Mouse (Mus musculus) heart, postnatal 36 days (tissue): ENCODE data around the gene Fam114a2. TPM values are rescaled to one million over a fixed set of nuclear protein-coding genes. Genes with fewer than 3 reads are reported as not detected.
A peak's percentile ranks its signal among the peaks of the same experiment; 100 is the strongest.
"Not testable (repeated sequence)": the region's sequence is repeated elsewhere in the genome, so short reads cannot be mapped to it uniquely, and the experiment has no call there.

Experiments used
- DNase-seq, 2 experiments: peaks; one replicate each; pipeline ENCODE4 v3.0.0; 2021 to 2022
- intact Hi-C: fragments of 180-260 bp; cut with DNase I; formaldehyde crosslinking; loops from one replicate; pipeline ENCODE4 v1.15.1; 2025
- total RNA-seq, 2 experiments: library from RNA; stranded (reverse); gene quantifications; 2 replicates each; pipeline ENCODE4 v1.2.3; 2021

The Fam114a2 gene
- 10 to 100 TPM; 44.6 to 45.6 TPM for total RNA-seq

DNA sequence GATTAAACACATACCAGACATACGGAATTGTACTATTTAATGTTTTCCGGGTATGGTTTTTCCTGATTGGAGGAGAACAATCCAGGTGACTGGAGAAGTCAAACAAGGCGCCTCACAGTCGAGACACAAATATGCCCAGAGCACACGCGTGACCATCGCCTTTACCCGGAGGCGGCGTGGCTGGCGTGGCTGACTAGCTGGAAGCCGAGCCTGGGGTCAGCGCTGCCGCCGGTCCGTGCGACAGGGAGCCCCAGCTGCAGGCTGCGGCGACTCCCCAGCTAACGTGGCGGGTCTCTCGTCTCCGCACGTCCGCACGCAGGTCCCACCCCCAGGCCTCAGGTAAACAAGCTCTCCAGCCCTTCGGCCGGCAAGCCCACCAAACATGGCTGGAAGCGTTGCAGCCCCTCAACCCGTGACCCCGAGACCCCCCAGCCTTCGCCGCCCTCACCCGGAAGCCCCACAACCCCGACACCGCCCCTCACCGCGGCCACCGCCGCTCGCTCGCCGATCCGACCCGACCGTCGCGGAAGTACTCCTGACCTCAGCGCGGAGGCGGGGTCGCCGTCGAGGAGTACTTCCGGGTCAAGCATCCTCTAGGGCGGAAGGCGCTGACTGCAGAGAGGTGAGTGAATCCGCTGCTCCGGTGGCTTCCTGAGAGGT lies at the start of gene Fam114a2, which contains the start of gene Mfap3:
Fam114a2 (minus strand) TSS at position 527 of the 660 bp plus-strand sequence.
Mfap3 (plus strand) TSS at position 574 of the 660 bp plus-strand sequence.
- intact Hi-C loops = no loop called here
- peak; percentile 93 to 95 for DNase-seq

DNA sequence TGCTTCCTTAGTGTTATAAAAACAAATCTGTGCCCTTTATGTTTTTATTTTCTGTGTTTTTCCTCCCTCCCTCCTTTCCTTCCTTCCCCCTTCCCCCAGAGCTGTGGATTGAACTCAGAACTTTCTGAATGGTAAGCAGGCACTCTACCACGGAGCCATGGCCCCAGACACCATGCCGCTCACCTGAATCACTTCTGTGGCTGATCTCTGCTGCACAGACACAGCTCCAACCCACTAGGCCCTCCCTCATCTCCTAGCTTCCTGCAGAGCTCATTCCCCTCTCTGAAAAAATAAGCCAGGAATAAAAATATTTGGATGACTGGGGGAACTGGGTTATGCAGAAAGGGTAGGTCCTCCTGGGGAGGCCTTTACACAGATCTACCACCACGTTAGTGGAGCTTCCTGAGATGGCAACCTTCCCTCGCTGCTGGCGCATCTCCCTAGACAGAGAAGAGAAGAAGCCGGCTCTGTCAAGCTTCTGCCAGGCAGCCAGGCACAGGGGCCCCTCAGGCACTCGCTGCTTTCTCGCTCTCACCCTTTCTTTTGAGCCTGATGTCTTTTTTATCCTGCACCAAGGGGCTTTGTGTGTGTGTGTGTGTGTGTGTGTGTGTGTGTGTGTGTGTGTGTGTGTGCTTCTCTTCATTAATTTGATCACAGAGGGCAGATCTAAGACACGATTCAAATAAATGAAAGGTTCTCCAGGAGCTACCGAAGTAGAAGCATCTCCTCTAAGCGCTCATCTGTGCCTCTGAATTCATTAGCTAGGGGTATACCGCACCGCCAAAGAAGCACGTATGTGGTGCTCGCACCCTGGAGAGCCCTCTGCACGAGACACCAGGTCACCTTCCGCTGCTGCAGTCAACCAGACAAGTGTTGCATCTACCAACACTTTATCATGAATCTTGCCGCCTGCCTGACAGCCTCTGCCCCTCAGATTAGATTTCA lies 47.9 kb upstream of the Fam114a2 start:
- DNase-seq = no peak
- intact Hi-C loops = no loop called here

GRCm38 (mm10) chr11:57564564-57564963 lies 46.1 kb upstream of the Fam114a2 start:
- intact Hi-C loops = no loop called here
- DNase-seq = no peak

GRCm38 (mm10) chr11:57557936-57558335 lies 39.5 kb upstream of the Fam114a2 start:
- intact Hi-C loops = not testable (repeated sequence)

GRCm38 (mm10) chr11:57553015-57553780 lies 34.8 kb upstream of the Fam114a2 start:
- intact Hi-C loops = no loop called here
- no peak for DNase-seq

More at GRCm38 (mm10) chr11:57557936-57558335, 39.5 kb upstream of the Fam114a2 start:
- not testable (repeated sequence) for DNase-seq

DNA sequence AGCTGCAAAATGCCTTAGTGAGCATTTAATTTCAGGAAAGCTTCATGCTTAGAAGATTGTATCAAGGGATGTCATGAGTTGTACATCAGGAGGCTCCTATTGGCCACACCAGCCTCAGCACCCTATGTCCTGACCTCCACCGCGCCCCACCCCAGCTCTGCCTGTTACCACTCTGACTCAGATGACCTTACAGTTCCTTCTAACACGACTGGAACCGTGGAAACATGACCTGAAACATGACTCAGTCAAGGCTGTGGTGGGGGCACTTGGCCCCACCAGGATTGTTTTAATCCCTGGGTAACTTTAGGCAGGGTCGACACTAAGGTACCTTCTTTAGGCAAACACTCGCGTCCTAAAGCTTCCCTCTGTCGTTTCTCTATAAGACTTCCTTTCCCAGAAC lies 32.6 kb upstream of the Fam114a2 start:
- intact Hi-C loops = no loop called here
- DNase-seq = no peak

DNA sequence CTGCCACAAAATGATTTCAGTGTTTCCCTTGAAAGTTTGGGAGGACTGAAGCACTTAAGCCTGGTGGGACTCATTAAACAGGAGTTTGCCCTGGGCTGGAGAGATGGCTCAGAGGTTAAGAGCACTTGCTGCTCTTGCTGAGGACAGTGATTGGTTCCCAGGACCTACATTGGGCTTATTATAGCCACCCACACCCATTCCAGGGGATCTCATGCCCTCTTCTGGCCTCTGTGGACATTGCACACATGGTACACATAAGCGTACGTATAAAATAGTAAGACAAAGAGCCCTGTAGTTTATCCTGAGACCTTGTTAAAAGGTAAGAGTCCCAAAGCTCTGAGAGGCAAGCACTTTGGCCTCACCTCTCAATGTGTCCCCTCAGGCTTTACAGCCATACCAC lies 31.8 kb upstream of the Fam114a2 start:
- DNase-seq = no peak
- intact Hi-C loops = no loop called here

DNA sequence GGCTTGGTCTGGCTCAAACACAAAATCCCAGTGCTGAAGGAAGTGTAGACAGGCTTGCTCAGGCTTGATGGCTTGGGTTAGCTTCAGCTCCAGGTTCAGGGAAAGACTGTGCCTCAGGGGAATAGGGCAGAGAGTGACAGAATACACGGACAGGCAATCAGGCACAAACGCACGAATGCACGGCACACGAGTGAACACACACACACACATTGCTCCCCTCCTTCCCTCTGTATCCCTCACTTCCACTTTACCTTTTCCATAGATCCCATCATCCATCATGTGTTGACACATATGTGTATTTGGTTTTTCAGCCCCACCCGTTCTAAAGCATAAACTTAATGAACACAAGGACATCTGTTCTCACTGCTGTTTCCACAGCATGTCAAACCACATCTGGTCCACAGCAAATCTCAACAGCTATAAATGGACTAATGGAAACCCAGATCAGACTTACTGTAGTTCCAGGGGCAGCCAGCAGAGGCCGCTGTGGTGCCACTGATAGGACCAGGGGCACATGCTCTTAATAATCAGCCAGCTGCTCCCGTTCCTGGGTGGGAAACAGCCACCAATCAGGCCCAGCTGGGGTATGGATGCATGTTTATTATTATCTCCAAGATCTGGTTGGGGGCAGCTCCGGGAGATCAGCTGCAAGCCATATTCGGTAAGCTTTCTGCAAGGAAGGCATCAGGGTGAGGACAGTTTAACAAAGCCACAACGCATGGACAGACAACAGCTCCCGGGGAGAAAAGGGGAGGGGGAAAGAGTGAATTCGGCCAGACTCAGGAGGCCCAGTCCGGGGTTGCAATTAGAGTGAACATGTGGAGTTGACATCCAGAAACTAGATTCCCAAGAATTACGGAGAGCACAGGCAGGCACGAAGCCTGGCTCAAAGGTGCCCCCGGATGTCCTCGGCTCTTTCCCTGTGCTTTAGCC lies 30.5 kb upstream of the Fam114a2 start:
- DNase-seq = peak; percentile 81 to 91
- intact Hi-C loops = loop anchor here (1.0 to 5.0 kb wide), 4 partner anchors 70 to 386 kb away; no protein-coding TSS in a partner anchor

GRCm38 (mm10) chr11:57540681-57541080 lies 22.3 kb upstream of the Fam114a2 start:
- no peak for DNase-seq
- intact Hi-C loops = no loop called here

- intact Hi-C loops = no loop called here
- DNase-seq = no peak
These were observed 21.5 kb upstream of the Fam114a2 start for GRCm38 (mm10) chr11:57539841-57540418.

DNA sequence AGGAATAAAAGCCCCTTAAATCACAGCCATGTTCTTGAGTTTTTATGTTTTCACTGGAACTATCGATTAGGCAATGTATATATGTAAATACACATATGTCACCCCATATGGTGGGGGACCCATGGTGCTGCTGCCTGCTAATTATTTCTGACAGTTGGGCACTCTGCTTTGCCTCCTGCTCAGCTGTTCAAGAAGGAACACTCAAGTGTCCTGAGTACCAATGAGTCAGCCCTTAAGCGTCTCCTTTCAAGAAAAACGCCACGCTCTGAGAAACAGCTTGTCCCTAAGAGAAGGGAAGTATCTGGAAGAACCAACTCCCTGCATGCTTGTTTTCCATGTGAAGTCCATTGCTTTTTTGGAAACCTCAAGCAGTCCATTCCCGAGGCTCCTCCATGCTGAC lies 17.5 kb upstream of the Fam114a2 start:
- DNase-seq = no peak
- intact Hi-C loops = no loop called here

DNA sequence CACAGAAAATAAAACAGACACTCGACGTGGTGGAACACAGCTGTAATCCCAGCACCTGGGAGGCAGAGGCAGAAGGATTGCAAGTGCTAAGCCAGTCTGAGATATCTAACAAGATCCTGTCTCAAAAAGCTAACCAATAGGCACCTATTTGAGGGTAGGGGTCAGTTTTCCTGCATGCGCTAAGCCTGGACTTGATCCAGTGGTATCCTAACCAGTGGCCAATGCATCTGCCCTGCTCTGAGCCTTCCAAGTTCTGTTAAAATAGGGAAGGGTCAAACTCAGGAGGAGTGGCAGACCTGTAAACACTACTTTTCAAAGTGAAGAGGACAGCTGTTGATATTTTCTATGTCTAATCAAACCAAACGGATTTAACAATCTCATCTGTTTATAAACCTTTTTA lies 13.9 kb upstream of the Fam114a2 start:
- no peak for DNase-seq
- intact Hi-C loops = no loop called here

- intact Hi-C loops = no loop called here
These were observed 13.0 kb upstream of the Fam114a2 start for GRCm38 (mm10) chr11:57531300-57531950.

GRCm38 (mm10) chr11:57529111-57529510 lies 10.7 kb upstream of the Fam114a2 start:
- no peak for DNase-seq
- intact Hi-C loops = loop anchor here (10.0 kb wide), 1 partner anchor 566 kb away; the partner anchor contains the start of gene Gm12248

More at GRCm38 (mm10) chr11:57531300-57531950, 13.0 kb upstream of the Fam114a2 start:
- DNase-seq = no peak

DNA sequence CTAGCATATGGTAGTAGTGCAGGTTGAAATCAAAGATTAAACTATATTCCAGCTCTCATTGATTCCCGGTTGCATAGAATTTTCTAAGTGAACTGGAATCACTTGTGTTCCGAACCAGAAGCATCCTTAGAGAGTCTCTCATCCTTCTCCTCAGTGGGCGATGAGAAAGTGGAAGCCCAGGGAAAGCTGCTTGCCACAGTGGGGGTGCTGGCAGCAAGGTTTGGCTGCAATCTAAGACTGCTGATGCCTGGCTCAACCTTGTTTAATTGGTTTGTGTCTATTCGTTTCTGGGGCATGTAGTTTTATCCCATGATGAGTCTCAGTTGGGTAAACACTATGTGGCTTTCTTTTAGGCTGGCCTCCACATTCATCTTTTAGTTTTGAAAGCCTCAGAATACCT lies 9.1 kb upstream of the Fam114a2 start:
- no peak for DNase-seq
- intact Hi-C loops = loop anchor here (10.0 kb wide), 1 partner anchor 567 kb away; the partner anchor contains the start of gene Gm12248

DNA sequence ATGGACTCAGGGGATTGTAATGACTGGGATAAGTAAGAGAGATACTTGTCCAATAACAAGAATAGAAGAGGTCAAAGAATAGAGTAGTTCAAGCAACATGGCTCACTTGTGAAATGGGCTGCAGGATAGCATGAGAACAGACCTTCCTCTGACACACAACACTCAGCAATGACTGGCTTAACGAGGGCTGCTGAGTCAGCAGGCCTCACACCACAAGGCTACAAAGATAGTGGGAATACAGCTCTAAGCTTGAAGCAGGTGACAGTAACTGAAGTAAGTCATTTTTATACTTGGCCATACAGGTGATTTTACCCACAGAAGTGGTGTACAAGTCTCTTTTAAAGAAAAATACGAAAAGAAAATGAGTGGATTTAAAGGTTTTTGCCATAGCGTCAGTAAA lies 7.5 kb upstream of the Fam114a2 start:
- no peak for DNase-seq
- intact Hi-C loops = loop anchor here (10.0 kb wide), 1 partner anchor 569 kb away; the partner anchor contains the start of gene Gm12248

DNA sequence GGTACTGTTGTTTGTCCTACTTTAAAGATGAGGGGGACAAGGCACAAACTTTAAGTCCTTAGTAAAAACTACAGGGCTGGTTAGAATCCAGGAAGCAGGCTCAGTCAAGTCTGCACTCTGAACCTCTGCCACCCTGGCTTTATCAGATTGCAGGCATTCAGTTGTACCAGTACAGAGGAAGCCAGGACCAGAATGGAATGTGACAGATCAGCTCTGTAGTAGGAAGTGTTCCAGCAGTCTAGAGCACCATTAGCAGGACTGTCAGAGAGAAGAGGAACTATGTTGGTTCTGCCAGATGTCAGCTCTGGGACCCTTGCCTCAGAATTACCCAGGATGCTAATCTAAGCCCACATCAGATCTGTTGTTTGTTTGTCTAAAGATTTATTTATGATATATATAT lies 6.2 kb upstream of the Fam114a2 start:
- no peak for DNase-seq
- intact Hi-C loops = loop anchor here (10.0 kb wide), 1 partner anchor 570 kb away; the partner anchor contains the start of gene Gm12248

- intact Hi-C loops = loop anchor here (10.0 kb wide), 1 partner anchor 571 kb away; the partner anchor contains the start of gene Gm12248
- DNase-seq = no peak
These were observed 5.0 kb upstream of the Fam114a2 start for GRCm38 (mm10) chr11:57523418-57523817.
